Mouse (Mus musculus) left cerebral cortex, postnatal 14 days (tissue): Measurements from ENCODE around the gene Gcnt2. TPM values are rescaled to one million over a fixed set of nuclear protein-coding genes. Genes with fewer than 3 reads are reported as not detected.

ENCODE experiments used
- microRNA-seq, 2 experiments: library from miRNA; unstranded; fragments of <30 nt; microRNA quantifications; one replicate each; pipeline ENCODE4 v1.2.0; 2022
- total RNA-seq, 2 experiments: library from RNA; stranded (reverse); gene quantifications; 2 replicates each; pipeline ENCODE4 v1.2.3; 2021

The Gcnt2 gene
- total RNA-seq, 2 experiments from 2014 or later = 10.7 to 12.9 TPM

Small RNA genes within 50 kb of the gene (microRNA-seq; reads per million reads assigned to microRNA genes)
- 0 reads per million in 2 experiments for gene Mir5124a

Other genes with a start within 250 kb of the Gcnt2 start
- gene Tfap2a, start 121.4 kb upstream of the Gcnt2 start, total RNA-seq = under 1 TPM; 0.44 TPM
- 10 to 100 TPM; 35.8 to 36.9 TPM for gene Pak1ip1, start 141.3 kb downstream of the Gcnt2 start, total RNA-seq
- 10 to 100 TPM; 70.8 to 71.4 TPM for gene Tmem14c, start 156.5 kb downstream of the Gcnt2 start, total RNA-seq
- gene Mak, start 220.0 kb downstream of the Gcnt2 start, total RNA-seq = 1 to 10 TPM; 1.4 to 2.0 TPM